Mouse (Mus musculus) lung, postnatal 0 days (tissue): ENCODE data around the gene E2f4.

Experiments
- CTCF ChIP-seq: IDR thresholded peaks from 2 replicates; pipeline ENCODE4 v1.5.1; 2016; ENCODE audit warnings: antibody characterized with exemption, mild to moderate bottlenecking
- EP300 ChIP-seq: IDR thresholded peaks from 2 replicates; pipeline ENCODE4 v1.6.1; 2016; ENCODE audit warnings: antibody characterized with exemption, mild to moderate bottlenecking, control low read depth

GRCm38 (mm10) chr8:105349096-105349771, 51.8 kb downstream of the E2f4 start:
- TF ChIP-seq CTCF = no peak
- no peak for TF ChIP-seq EP300
